Mouse (Mus musculus): ENCODE measurements at regions not wholly inside any gene's neighbourhood (a gene's known extent, or its start where the extent isn't known, plus 50 kb on each side); places are given as distances from the start of the nearest gene placed in this dataset.
A peak's percentile ranks its signal among the peaks of the same experiment; 100 is the strongest.
"Not testable (repeated sequence)": the region's sequence is repeated elsewhere in the genome, so short reads cannot be mapped to it uniquely, and the experiment has no call there.

- H3K4me1 ChIP-seq (replicated peaks; ENCODE audit: control insufficient read depth, insufficient read depth, low read length) = no peaks in the 10 kb centered on the region
- H3K4me2 ChIP-seq (ENCODE audit: low read length) = no peak overlapping the region
- H3K9ac ChIP-seq (replicated peaks; ENCODE audit: low read depth, low read length) = no peak overlapping the region
- ATAC-seq = 0 out of 2 replicates have a peak, but pooled peaks have one; percentile 12
- no peak overlapping the region for H3K4me3 ChIP-seq (replicated peaks; ENCODE audit: low read length)
- no peak overlapping the region for H3K27ac ChIP-seq (ENCODE audit: low read length)
- H3K36me3 ChIP-seq (ENCODE audit: control insufficient read depth, insufficient read depth) = no peaks in the 10 kb centered on the region
- H3K9me3 ChIP-seq (ENCODE audit: control insufficient read depth, low read length) = no peaks in the 10 kb centered on the region; the same call in 1 of the 2 replicates
- H3K27me3 ChIP-seq (replicated peaks; ENCODE audit: control insufficient read depth, insufficient read depth, low read length) = no peaks in the 10 kb centered on the region
- WGBS = 58% methylated on average over 6 of the region's 6 CpGs
Observed at GRCm38 (mm10) chr13:52140221-52140620, 293.7 kb downstream of the Gadd45g start.

- not testable (repeated sequence) for H3K27me3 ChIP-seq (replicated peaks; ENCODE audit: control insufficient read depth, insufficient read depth, low read length); H3K4me2 ChIP-seq (ENCODE audit: low read length); H3K27ac ChIP-seq (ENCODE audit: low read length); H3K36me3 ChIP-seq (ENCODE audit: control insufficient read depth, insufficient read depth); H3K9me3 ChIP-seq (ENCODE audit: control insufficient read depth, low read length); H3K4me1 ChIP-seq (replicated peaks; ENCODE audit: control insufficient read depth, insufficient read depth, low read length); ATAC-seq; H3K4me3 ChIP-seq (replicated peaks; ENCODE audit: low read length); H3K9ac ChIP-seq (replicated peaks; ENCODE audit: low read depth, low read length)
- 87% methylated on average over 1 of the region's 1 CpGs for WGBS
Observed at GRCm38 (mm10) chr13:52144066-52144465, 297.6 kb downstream of the Gadd45g start.

GRCm38 (mm10) chr13:52145926-52146325 is 299.4 kb downstream of the Gadd45g start:
- Histone ChIP-seq H3K9ac (replicated peaks; ENCODE audit: low read depth, low read length) (no peak overlapping the region), H3K4me2 (ENCODE audit: low read length) (no peak overlapping the region), H3K27me3 (replicated peaks; ENCODE audit: control insufficient read depth, insufficient read depth, low read length) (no peaks in the 10 kb centered on the region), H3K27ac (ENCODE audit: low read length) (no peak overlapping the region), H3K4me3 (replicated peaks; ENCODE audit: low read length) (no peak overlapping the region), H3K9me3 (ENCODE audit: control insufficient read depth, low read length) (no peaks in the 10 kb centered on the region; the same call in 1 of the 2 replicates), H3K36me3 (ENCODE audit: control insufficient read depth, insufficient read depth) (no peaks in the 10 kb centered on the region), H3K4me1 (replicated peaks; ENCODE audit: control insufficient read depth, insufficient read depth, low read length) (no peaks in the 10 kb centered on the region)
- 89% methylated on average over 5 of the region's 5 CpGs for WGBS
- ATAC-seq = no peak

GRCm38 (mm10) chr13:52150281-52150680 is 303.8 kb downstream of the Gadd45g start:
- WGBS = 92% methylated on average over 8 of the region's 8 CpGs
- no peak overlapping the region for H3K27ac ChIP-seq (ENCODE audit: low read length)
- no peak for ATAC-seq

GRCm38 (mm10) chr13:52151777-52152176 is 305.3 kb downstream of the Gadd45g start:
- no peak overlapping the region for H3K27ac ChIP-seq (ENCODE audit: low read length)
- 66% methylated on average over 11 of the region's 11 CpGs for WGBS
- H3K4me2 ChIP-seq (ENCODE audit: low read length) = no peak overlapping the region
- no peak for ATAC-seq
- H3K4me3 ChIP-seq (replicated peaks; ENCODE audit: low read length) = no peak overlapping the region
- H3K36me3 ChIP-seq (ENCODE audit: control insufficient read depth, insufficient read depth) = no peaks in the 10 kb centered on the region
- no peaks in the 10 kb centered on the region for H3K9me3 ChIP-seq (ENCODE audit: control insufficient read depth, low read length)
- H3K9ac ChIP-seq (replicated peaks; ENCODE audit: low read depth, low read length) = no peak overlapping the region
- H3K4me1 ChIP-seq (replicated peaks; ENCODE audit: control insufficient read depth, insufficient read depth, low read length) = peaks cover 18% of the 10 kb centered on the region
- H3K27me3 ChIP-seq (replicated peaks; ENCODE audit: control insufficient read depth, insufficient read depth, low read length) = no peaks in the 10 kb centered on the region

More at GRCm38 (mm10) chr13:52150281-52150680, 303.8 kb downstream of the Gadd45g start:
- Histone ChIP-seq H3K27me3 (replicated peaks; ENCODE audit: control insufficient read depth, insufficient read depth, low read length) (no peaks in the 10 kb centered on the region), H3K9me3 (ENCODE audit: control insufficient read depth, low read length) (no peaks in the 10 kb centered on the region), H3K4me2 (ENCODE audit: low read length) (no peak overlapping the region), H3K36me3 (ENCODE audit: control insufficient read depth, insufficient read depth) (no peaks in the 10 kb centered on the region), H3K9ac (replicated peaks; ENCODE audit: low read depth, low read length) (no peak overlapping the region), H3K4me1 (replicated peaks; ENCODE audit: control insufficient read depth, insufficient read depth, low read length) (peaks cover 14% of the 10 kb centered on the region), H3K4me3 (replicated peaks; ENCODE audit: low read length) (no peak overlapping the region)

- Histone ChIP-seq H3K9me3 (ENCODE audit: control insufficient read depth, low read length) (no peaks in the 10 kb centered on the region), H3K27me3 (replicated peaks; ENCODE audit: control insufficient read depth, insufficient read depth, low read length) (no peaks in the 10 kb centered on the region), H3K9ac (replicated peaks; ENCODE audit: low read depth, low read length) (no peak overlapping the region), H3K4me1 (replicated peaks; ENCODE audit: control insufficient read depth, insufficient read depth, low read length) (peaks cover 18% of the 10 kb centered on the region), H3K36me3 (ENCODE audit: control insufficient read depth, insufficient read depth) (no peaks in the 10 kb centered on the region), H3K4me3 (replicated peaks; ENCODE audit: low read length) (no peak overlapping the region), H3K4me2 (ENCODE audit: low read length) (no peak overlapping the region), H3K27ac (ENCODE audit: low read length) (no peak overlapping the region)
- no peak for ATAC-seq
- 70% methylated on average over 4 of the region's 4 CpGs for WGBS
Observed at GRCm38 (mm10) chr13:52152221-52152620, 305.7 kb downstream of the Gadd45g start.

GRCm38 (mm10) chr13:52153030-52153429 is 306.6 kb downstream of the Gadd45g start:
- Histone ChIP-seq H3K4me2 (ENCODE audit: low read length) (no peak overlapping the region), H3K9me3 (ENCODE audit: control insufficient read depth, low read length) (no peaks in the 10 kb centered on the region), H3K27ac (ENCODE audit: low read length) (no peak overlapping the region), H3K36me3 (ENCODE audit: control insufficient read depth, insufficient read depth) (no peaks in the 10 kb centered on the region), H3K27me3 (replicated peaks; ENCODE audit: control insufficient read depth, insufficient read depth, low read length) (no peaks in the 10 kb centered on the region), H3K4me3 (replicated peaks; ENCODE audit: low read length) (no peak overlapping the region), H3K4me1 (replicated peaks; ENCODE audit: control insufficient read depth, insufficient read depth, low read length) (peaks cover 18% of the 10 kb centered on the region), H3K9ac (replicated peaks; ENCODE audit: low read depth, low read length) (no peak overlapping the region)
- no peak for ATAC-seq
- WGBS = 79% methylated on average over 4 of the region's 4 CpGs

- Histone ChIP-seq H3K27me3 (replicated peaks; ENCODE audit: control insufficient read depth, insufficient read depth, low read length) (no peaks in the 10 kb centered on the region), H3K9me3 (ENCODE audit: control insufficient read depth, low read length) (no peaks in the 10 kb centered on the region), H3K4me3 (replicated peaks; ENCODE audit: low read length) (no peak overlapping the region), H3K4me2 (ENCODE audit: low read length) (no peak overlapping the region), H3K27ac (ENCODE audit: low read length) (no peak overlapping the region), H3K4me1 (replicated peaks; ENCODE audit: control insufficient read depth, insufficient read depth, low read length) (peaks cover 18% of the 10 kb centered on the region), H3K9ac (replicated peaks; ENCODE audit: low read depth, low read length) (no peak overlapping the region), H3K36me3 (ENCODE audit: control insufficient read depth, insufficient read depth) (no peaks in the 10 kb centered on the region)
- ATAC-seq = no peak
- 76% methylated on average over 4 of the region's 4 CpGs for WGBS
Observed at GRCm38 (mm10) chr13:52153576-52153975, 307.1 kb downstream of the Gadd45g start.

GRCm38 (mm10) chr13:52154111-52154843 is 307.8 kb downstream of the Gadd45g start:
- Histone ChIP-seq H3K27ac (ENCODE audit: low read length) (peak overlapping the region; percentile 19; the same call in 1 of the 2 replicates), H3K4me1 (replicated peaks; ENCODE audit: control insufficient read depth, insufficient read depth, low read length) (peaks cover 18% of the 10 kb centered on the region), H3K27me3 (replicated peaks; ENCODE audit: control insufficient read depth, insufficient read depth, low read length) (no peaks in the 10 kb centered on the region), H3K9me3 (ENCODE audit: control insufficient read depth, low read length) (no peaks in the 10 kb centered on the region), H3K4me2 (ENCODE audit: low read length) (peak overlapping the region; percentile 45; the same call in 1 of the 2 replicates), H3K4me3 (replicated peaks; ENCODE audit: low read length) (no peak overlapping the region), H3K36me3 (ENCODE audit: control insufficient read depth, insufficient read depth) (no peaks in the 10 kb centered on the region), H3K9ac (replicated peaks; ENCODE audit: low read depth, low read length) (no peak overlapping the region; the same call in 1 of the 2 replicates)
- 61% methylated on average over 5 of the region's 5 CpGs for WGBS
- peak; percentile 41 for ATAC-seq
